Mouse (Mus musculus): Measurements from ENCODE around the gene Rpl10a. TPM values are rescaled to one million over a fixed set of nuclear protein-coding genes. Genes with fewer than 3 reads are reported as not detected.
"Not testable (repeated sequence)": the region's sequence is repeated elsewhere in the genome, so short reads cannot be mapped to it uniquely, and the experiment has no call there.

The Rpl10a gene
- polyA plus RNA-seq, 1 experiment from 2014 or later: 365 TPM

- Histone ChIP-seq H3K4me1 (peaks cover 37% of the 10 kb centered on the region), H3K9me3 (no peaks in the 10 kb centered on the region), H3K27ac (no peak overlapping the region), H3K4me3 (no peak overlapping the region), H3K27me3 (ENCODE audit: insufficient read depth, poor library complexity, severe bottlenecking) (peaks cover 68% of the 10 kb centered on the region), H3K36me3 (no peaks in the 10 kb centered on the region)
- WGBS: 78% methylated on average over 12 of the region's 12 CpGs
- no peak for DNase-seq (ENCODE audit: low spot score)
Observed at GRCm38 (mm10) chr17:28355871-28356270, 27.6 kb downstream of the Rpl10a start.

GRCm38 (mm10) chr17:28358576-28359261, 30.4 kb downstream of the Rpl10a start:
- H3K9me3 ChIP-seq; DNase-seq (ENCODE audit: low spot score); H3K36me3 ChIP-seq: not testable (repeated sequence)
- Histone ChIP-seq H3K27ac (0 out of 2 replicates have a peak overlapping the region, but pooled peaks have one; percentile 6), H3K27me3 (ENCODE audit: insufficient read depth, poor library complexity, severe bottlenecking) (peaks cover 67% of the 10 kb centered on the region), H3K4me3 (peak overlapping the region; percentile 31; the same call in 1 of the 2 replicates), H3K4me1 (peaks cover 34% of the 10 kb centered on the region)
- 10% methylated on average over 22 of the region's 24 CpGs for WGBS

DNA sequence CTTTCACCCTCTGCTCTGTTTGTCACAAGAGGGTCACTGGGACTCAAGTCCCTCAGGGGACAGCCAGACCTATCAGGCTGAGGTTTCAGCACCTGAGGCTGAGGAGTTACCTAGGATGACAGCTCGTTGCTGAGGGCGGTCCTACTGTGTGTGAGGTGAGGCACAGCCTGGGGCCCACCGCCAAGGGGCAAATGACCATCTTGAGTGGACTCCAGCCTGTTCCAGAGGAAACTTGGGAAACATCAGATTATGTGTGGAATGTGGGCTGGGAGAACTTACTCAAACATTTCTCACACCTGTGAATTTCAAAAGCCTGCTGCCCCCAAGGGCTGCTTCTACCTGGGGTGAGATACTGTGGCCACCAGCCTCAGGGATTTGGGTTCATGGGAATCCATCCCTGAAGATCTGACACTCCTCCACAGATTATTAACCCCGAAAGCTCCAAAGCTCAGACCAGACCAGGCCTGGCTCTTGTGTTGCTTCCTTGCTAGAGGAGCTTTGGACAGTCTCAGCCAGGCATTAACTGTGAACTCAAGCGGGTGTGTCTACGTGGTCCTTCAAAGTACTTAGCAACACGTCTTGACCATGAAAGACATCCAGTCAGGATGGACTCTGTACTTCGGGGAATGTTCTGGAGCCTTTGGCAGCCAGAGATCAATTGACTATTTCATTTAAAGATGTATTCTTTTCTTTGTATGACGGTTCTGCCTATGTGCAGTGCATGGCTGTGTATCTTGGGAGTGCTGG, 32.4 kb downstream of the Rpl10a start:
- Histone ChIP-seq H3K4me1 (peaks cover 51% of the 10 kb centered on the region), H3K9me3 (no peaks in the 10 kb centered on the region), H3K36me3 (no peaks in the 10 kb centered on the region), H3K27me3 (ENCODE audit: insufficient read depth, poor library complexity, severe bottlenecking) (peaks cover 84% of the 10 kb centered on the region), H3K4me3 (no peak overlapping the region), H3K27ac (no peak overlapping the region)
- no peak for DNase-seq (ENCODE audit: low spot score)
- 72% methylated on average over 9 of the region's 9 CpGs for WGBS

DNA sequence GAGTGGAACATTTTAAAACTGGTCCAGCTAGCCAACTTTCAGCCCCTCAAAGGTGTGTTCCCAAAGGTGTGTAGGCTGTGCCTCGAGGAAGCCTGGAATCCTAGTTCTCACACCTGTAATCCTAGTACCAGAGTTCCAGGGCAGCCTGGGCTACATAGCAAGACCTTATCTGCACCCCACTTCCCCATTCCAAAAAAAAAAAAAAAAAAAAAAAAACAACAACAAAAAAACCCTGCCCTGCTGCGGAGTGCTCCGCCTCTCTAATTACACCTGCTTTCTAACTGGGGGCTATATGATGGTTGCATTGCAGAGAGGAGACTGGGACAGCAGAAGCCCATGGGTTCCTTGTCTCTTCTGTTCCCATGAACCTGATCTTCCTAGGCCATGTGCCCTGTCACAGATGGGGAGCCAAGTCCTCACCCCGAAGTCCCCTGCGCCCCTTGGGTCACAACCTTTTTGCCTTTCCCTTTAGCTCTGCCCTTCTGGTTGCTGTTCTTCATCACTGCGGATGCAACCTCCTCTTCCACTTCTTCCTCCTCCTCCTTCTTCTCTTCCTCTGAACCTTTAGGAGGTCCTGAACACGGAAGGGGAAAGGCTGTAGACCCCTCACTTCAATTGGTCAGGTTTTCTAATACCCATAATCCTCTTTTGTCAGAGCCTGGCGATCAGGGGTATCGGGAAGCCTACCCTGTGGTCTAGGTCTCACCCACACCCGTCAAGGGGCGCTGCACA, 33.8 kb downstream of the Rpl10a start:
- peaks cover 51% of the 10 kb centered on the region for H3K4me1 ChIP-seq
- 33% methylated on average over 11 of the region's 11 CpGs for WGBS
- DNase-seq (ENCODE audit: low spot score): no peak

DNA sequence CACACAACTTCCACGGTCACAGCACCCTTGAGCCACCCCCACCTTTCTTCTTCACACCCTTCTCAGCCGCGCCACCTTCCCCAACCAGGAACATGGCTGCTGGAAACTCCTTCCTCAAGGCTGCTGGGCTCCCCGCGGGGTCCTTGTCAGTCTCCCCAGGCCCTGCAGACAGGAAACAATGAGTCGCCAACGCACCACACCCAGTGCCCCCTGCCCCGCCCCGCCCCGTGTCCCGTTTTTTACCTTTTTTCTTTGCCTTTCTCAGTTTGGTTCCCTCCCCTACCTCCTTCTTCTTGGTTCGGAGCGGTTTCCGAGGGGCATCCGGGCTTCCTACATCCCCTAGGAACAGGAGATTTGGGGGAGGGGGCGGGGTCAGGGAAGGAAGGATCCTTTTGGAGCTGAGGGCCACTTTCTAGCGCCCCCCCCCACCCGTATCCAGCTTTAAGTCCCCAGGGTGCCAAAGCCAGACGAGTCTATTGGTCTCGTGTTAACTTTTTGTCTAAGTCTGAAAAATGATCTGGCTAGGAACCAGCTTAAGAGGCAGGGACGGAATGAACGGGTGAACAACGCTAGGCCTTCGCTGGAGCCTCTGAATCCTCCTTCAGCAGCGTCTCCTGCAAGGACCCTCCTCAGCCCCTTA, 34.5 kb downstream of the Rpl10a start:
- 2% methylated on average over 25 of the region's 25 CpGs for WGBS
- peak overlapping the region; percentile 71 for H3K27ac ChIP-seq
- no peak for DNase-seq (ENCODE audit: low spot score)

More for the DNA sequence above, 33.8 kb downstream of the Rpl10a start:
- Histone ChIP-seq H3K36me3 (no peaks in the 10 kb centered on the region), H3K27me3 (ENCODE audit: insufficient read depth, poor library complexity, severe bottlenecking) (peaks cover 88% of the 10 kb centered on the region), H3K9me3 (no peaks in the 10 kb centered on the region), H3K27ac (peak overlapping the region; percentile 71), H3K4me3 (peak overlapping the region; percentile 61)

DNA sequence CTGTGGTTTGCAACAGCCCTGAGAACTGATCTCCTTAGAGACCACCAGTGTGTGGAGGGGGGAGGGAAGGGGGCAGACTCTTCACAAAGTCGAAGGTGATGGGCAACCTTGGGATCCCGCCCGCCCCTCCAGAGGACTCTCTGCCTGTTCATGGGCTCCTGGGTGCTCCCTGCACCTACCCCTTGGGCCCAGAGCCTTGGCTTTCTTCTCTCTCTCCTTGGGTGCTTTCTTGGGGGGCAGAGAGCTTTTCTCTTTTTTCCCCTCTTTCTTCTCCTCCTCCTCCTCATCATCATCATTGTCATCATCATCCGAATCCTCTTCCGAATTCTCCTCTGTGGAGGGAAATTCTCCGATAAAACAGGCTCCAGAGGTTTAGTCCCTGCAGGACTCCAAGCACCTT, 35.2 kb downstream of the Rpl10a start:
- Histone ChIP-seq H3K4me3 (peak overlapping the region; percentile 61), H3K9me3 (no peaks in the 10 kb centered on the region), H3K36me3 (no peaks in the 10 kb centered on the region), H3K27me3 (ENCODE audit: insufficient read depth, poor library complexity, severe bottlenecking) (peaks cover 74% of the 10 kb centered on the region), H3K4me1 (peaks cover 46% of the 10 kb centered on the region), H3K27ac (0 out of 2 replicates have a peak overlapping the region, but pooled peaks have one; percentile 64)
- no peak for DNase-seq (ENCODE audit: low spot score)
- WGBS: 9% methylated on average over 6 of the region's 6 CpGs

More for the DNA sequence above, 34.5 kb downstream of the Rpl10a start:
- H3K4me1 ChIP-seq: peaks cover 50% of the 10 kb centered on the region
- no peaks in the 10 kb centered on the region for H3K9me3 ChIP-seq
- no peaks in the 10 kb centered on the region for H3K36me3 ChIP-seq
- peaks cover 81% of the 10 kb centered on the region for H3K27me3 ChIP-seq (ENCODE audit: insufficient read depth, poor library complexity, severe bottlenecking)
- peak overlapping the region; percentile 61 for H3K4me3 ChIP-seq

- Histone ChIP-seq H3K4me3 (peak within 1 kb of the TSS; percentile 61), H3K4me1 (peaks cover 38% of the 10 kb centered on the region), H3K36me3 (no peaks in the 10 kb centered on the region), H3K27me3 (ENCODE audit: insufficient read depth, poor library complexity, severe bottlenecking) (peaks cover 58% of the 10 kb centered on the region), H3K9me3 (no peaks in the 10 kb centered on the region), H3K27ac (peak within 1 kb of the TSS; percentile 64)
- DNase-seq (ENCODE audit: low spot score): no peak
- 12% methylated on average over 8 of the region's 8 CpGs for WGBS
Observed at GRCm38 (mm10) chr17:28365122-28365521, 36.9 kb downstream of the Rpl10a start, which contains the start of gene Tulp1. Gene Tulp1, minus strand, starts transcription at chr17:28365222.

DNA sequence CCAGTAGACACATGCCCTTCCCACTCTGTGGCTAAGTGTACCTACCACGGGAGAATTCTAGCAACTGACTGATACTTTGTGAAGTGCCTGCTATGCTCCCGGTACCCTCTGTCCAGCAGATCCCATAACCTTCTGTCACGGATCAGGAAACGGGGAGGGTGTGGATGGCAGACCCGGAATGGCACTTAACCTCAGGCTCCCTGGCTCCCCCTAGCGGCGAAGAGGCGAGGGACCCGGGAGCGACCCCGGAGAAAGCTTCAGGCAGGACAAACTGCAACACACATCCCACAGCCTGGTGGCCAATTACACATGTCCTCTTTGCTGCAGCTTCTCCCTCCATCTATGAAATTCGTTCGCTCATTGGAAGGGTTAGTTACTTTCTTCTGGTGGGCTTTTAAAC, 40.2 kb downstream of the Rpl10a start:
- H3K27me3 ChIP-seq (ENCODE audit: insufficient read depth, poor library complexity, severe bottlenecking): peaks cover 34% of the 10 kb centered on the region
- no peaks in the 10 kb centered on the region for H3K9me3 ChIP-seq
- WGBS: 3% methylated on average over 13 of the region's 13 CpGs
- no peak overlapping the region for H3K4me3 ChIP-seq
- peaks cover 22% of the 10 kb centered on the region for H3K4me1 ChIP-seq
- DNase-seq (ENCODE audit: low spot score): peak; percentile 92
- H3K27ac ChIP-seq: no peak overlapping the region
- no peaks in the 10 kb centered on the region for H3K36me3 ChIP-seq

GRCm38 (mm10) chr17:28369056-28369455, 40.8 kb downstream of the Rpl10a start:
- 46% methylated on average over 5 of the region's 5 CpGs for WGBS
- no peaks in the 10 kb centered on the region for H3K9me3 ChIP-seq
- no peaks in the 10 kb centered on the region for H3K36me3 ChIP-seq
- H3K27me3 ChIP-seq (ENCODE audit: insufficient read depth, poor library complexity, severe bottlenecking): peaks cover 34% of the 10 kb centered on the region
- no peak overlapping the region for H3K4me3 ChIP-seq
- peaks cover 16% of the 10 kb centered on the region for H3K4me1 ChIP-seq
- DNase-seq (ENCODE audit: low spot score): no peak
- no peak overlapping the region for H3K27ac ChIP-seq

- no peak overlapping the region for H3K4me3 ChIP-seq
- H3K27ac ChIP-seq: no peak overlapping the region
- no peak for DNase-seq (ENCODE audit: low spot score)
- no peaks in the 10 kb centered on the region for H3K36me3 ChIP-seq
- peaks cover 37% of the 10 kb centered on the region for H3K27me3 ChIP-seq (ENCODE audit: insufficient read depth, poor library complexity, severe bottlenecking)
- 76% methylated on average over 2 of the region's 2 CpGs for WGBS
- peaks cover 17% of the 10 kb centered on the region for H3K4me1 ChIP-seq
- H3K9me3 ChIP-seq: no peaks in the 10 kb centered on the region
Observed at GRCm38 (mm10) chr17:28371286-28371685, 43.0 kb downstream of the Rpl10a start.

- no peaks in the 10 kb centered on the region for H3K36me3 ChIP-seq
- H3K4me1 ChIP-seq: peaks cover 17% of the 10 kb centered on the region
- no peak overlapping the region for H3K4me3 ChIP-seq
- no peaks in the 10 kb centered on the region for H3K9me3 ChIP-seq
- DNase-seq (ENCODE audit: low spot score): no peak
- peaks cover 38% of the 10 kb centered on the region for H3K27me3 ChIP-seq (ENCODE audit: insufficient read depth, poor library complexity, severe bottlenecking)
- WGBS: 68% methylated on average over 1 of the region's 1 CpGs
- no peak overlapping the region for H3K27ac ChIP-seq
Observed at GRCm38 (mm10) chr17:28371941-28372340, 43.7 kb downstream of the Rpl10a start.

GRCm38 (mm10) chr17:28373821-28374220, 45.5 kb downstream of the Rpl10a start:
- DNase-seq (ENCODE audit: low spot score): no peak
- H3K4me1 ChIP-seq: peaks cover 14% of the 10 kb centered on the region
- H3K27ac ChIP-seq: no peak overlapping the region
- H3K9me3 ChIP-seq: no peaks in the 10 kb centered on the region
- 0 out of 2 replicates have a peak overlapping the region, but pooled peaks have one; percentile 12 for H3K4me3 ChIP-seq
- no peaks in the 10 kb centered on the region for H3K36me3 ChIP-seq
- H3K27me3 ChIP-seq (ENCODE audit: insufficient read depth, poor library complexity, severe bottlenecking): peaks cover 44% of the 10 kb centered on the region
- WGBS: 18% methylated on average over 10 of the region's 10 CpGs

Data from heart, embryonic 10.5 days (tissue).